Mouse (Mus musculus) limb, embryonic 12.5 days (tissue): Measurements from ENCODE around the gene Tnp1. TPM values are rescaled to one million over a fixed set of nuclear protein-coding genes. Genes with fewer than 3 reads are reported as not detected.

Experiments used
- ATAC-seq: fragments of 200-750 bp; cut with Nextera tagmentation; 2 replicates; pipeline ENCODE4 v1.8.0; 2017; ENCODE audit warnings: low read depth, moderate TSS enrichment; ENCODE audit not compliant: insufficient number of reproducible peaks, insufficient read depth, low FRiP score, low TSS enrichment
- H3K27ac ChIP-seq: fragments of 300-500 bp; sonication (generic); 2 replicates; pipeline ENCODE4 v1.5.1; 2016; ENCODE audit warnings: mild to moderate bottlenecking, moderate library complexity
- H3K27me3 ChIP-seq: fragments of 300-500 bp; sonication (generic); 2 replicates; pipeline ENCODE4 v1.6.1; 2016; ENCODE audit warnings: mild to moderate bottlenecking, moderate library complexity
- H3K36me3 ChIP-seq: fragments of 300-500 bp; sonication (generic); 2 replicates; pipeline ENCODE4 v1.6.1; 2016; ENCODE audit warnings: mild to moderate bottlenecking, moderate library complexity
- H3K4me1 ChIP-seq: fragments of 300-500 bp; sonication (generic); replicated peaks from 2 replicates; pipeline ENCODE4 v1.6.1; 2016
- H3K4me2 ChIP-seq: fragments of 300-500 bp; sonication (generic); 2 replicates; pipeline ENCODE4 v1.6.1; 2016; ENCODE audit warnings: mild to moderate bottlenecking, moderate library complexity
- H3K4me3 ChIP-seq: fragments of 300-500 bp; sonication (generic); replicated peaks from 2 replicates; pipeline ENCODE4 v1.5.1; 2016; ENCODE audit warnings: mild to moderate bottlenecking
- H3K9ac ChIP-seq: fragments of 300-500 bp; sonication (generic); replicated peaks from 2 replicates; pipeline ENCODE4 v1.6.1; 2016; ENCODE audit warnings: mild to moderate bottlenecking, moderate library complexity
- H3K9me3 ChIP-seq: fragments of 300-500 bp; sonication (generic); 2 replicates; pipeline ENCODE4 v1.6.1; 2016; ENCODE audit warnings: mild to moderate bottlenecking, moderate library complexity
- WGBS: fragments of 180-500 bp; shearing (Covaris S2); methylation state at CpG from one replicate; pipeline ENCODE4 v1.1.7; 2016; 5-methylcytosine and 5-hydroxymethylcytosine counted together
- polyA plus RNA-seq: library from polyadenylated mRNA; unstranded; fragments of >200 nt; fragmentation: Nextera tagmentation; extraction: Ambion mirVana; gene quantifications from 2 replicates; pipeline ENCODE4 v1.2.1, GENCODE M21; 2016

The Tnp1 gene
- polyA plus RNA-seq = not detected in 2 replicates

DNA sequence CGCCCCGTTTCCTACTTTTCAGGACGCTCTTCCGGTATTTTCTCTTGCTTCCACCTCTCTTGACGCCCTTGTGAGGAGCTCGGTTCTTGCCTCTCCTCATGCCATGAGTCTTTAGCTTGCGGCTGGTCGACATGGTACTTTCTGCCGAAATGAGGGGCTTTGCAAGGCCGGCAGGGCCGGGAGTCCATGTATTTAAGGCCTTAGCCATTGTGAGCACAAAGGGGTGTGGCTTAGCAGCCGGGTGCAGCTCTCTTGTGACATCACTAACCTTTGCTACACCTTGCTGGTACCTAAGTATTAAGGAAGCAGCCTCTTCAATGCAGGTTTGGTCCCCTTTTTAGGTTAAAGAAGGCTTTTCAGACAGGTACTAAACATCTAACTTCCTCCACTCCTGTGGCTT is at the start of gene Tnp1:
Tnp1 (minus strand) TSS at position 179 of the 400 bp plus-strand sequence.
- ATAC-seq = no peak

GRCm38 (mm10) chr1:73064336-73064735 is 48.6 kb upstream of the Tnp1 start:
- Histone ChIP-seq H3K4me3 (no peak overlapping the region), H3K4me2 (no peak overlapping the region), H3K4me1 (peaks cover 16% of the 10 kb centered on the region), H3K9me3 (no peaks in the 10 kb centered on the region), H3K27me3 (no peaks in the 10 kb centered on the region), H3K36me3 (no peaks in the 10 kb centered on the region), H3K27ac (no peak overlapping the region), H3K9ac (no peak overlapping the region)
- ATAC-seq = no peak
- WGBS = 67% methylated on average over 3 of the region's 3 CpGs

More for the DNA sequence above, at the start of gene Tnp1:
- no peak within 1 kb of the TSS for H3K4me2 ChIP-seq
- 91% methylated on average over 12 of the region's 12 CpGs for WGBS
- H3K9me3 ChIP-seq = no peaks in the 10 kb centered on the region
- no peaks in the 10 kb centered on the region for H3K36me3 ChIP-seq
- no peak within 1 kb of the TSS for H3K4me3 ChIP-seq
- H3K9ac ChIP-seq = no peak within 1 kb of the TSS
- no peaks in the 10 kb centered on the region for H3K4me1 ChIP-seq
- H3K27me3 ChIP-seq = no peaks in the 10 kb centered on the region
- H3K27ac ChIP-seq = no peak within 1 kb of the TSS

DNA sequence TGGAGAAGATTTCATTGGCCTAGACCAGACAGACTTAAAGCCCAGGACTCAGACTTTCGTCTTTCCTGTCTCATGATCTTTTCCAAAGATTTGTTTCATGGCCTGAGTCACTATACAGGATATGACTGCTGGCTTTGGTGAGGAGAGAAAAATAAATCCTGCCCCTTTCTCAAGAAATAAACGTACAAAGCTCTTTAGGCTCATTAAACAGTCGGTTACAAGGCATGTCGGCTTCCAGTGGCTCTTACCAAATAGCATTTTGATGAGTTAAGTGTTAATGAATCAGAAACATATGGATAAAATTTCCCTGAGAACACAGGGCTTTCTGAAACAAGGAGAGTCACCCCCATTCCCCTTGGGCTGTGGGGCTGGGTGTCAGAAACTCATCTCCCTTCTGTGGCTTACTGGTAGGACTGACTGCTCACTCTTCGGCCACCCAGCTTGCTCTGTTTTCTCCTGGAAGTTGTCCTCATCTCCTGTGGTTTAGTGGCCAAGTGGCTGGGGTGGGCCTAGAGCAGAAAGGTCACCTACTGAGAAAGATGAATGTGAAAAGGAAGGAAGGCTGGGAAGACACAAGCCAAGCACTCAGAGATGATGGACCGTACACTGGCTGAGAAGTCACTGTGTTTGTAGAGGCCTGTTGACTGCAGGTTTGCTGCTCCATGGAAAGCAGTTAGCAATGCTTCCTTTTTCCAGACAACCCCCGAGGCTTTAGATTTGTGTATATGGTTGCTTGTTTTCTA is 46.0 kb upstream of the Tnp1 start:
- Histone ChIP-seq H3K9me3 (no peaks in the 10 kb centered on the region), H3K4me3 (no peak overlapping the region), H3K36me3 (no peaks in the 10 kb centered on the region), H3K4me1 (peaks cover 14% of the 10 kb centered on the region), H3K27me3 (no peaks in the 10 kb centered on the region), H3K27ac (0 out of 2 replicates have a peak overlapping the region, but pooled peaks have one; percentile 3), H3K9ac (no peak overlapping the region), H3K4me2 (no peak overlapping the region)
- ATAC-seq = no peak
- WGBS = 42% methylated on average over 7 of the region's 7 CpGs

- Histone ChIP-seq H3K4me3 (no peak overlapping the region), H3K27ac (no peak overlapping the region), H3K4me2 (no peak overlapping the region), H3K4me1 (peaks cover 21% of the 10 kb centered on the region), H3K9me3 (no peaks in the 10 kb centered on the region), H3K27me3 (no peaks in the 10 kb centered on the region), H3K36me3 (no peaks in the 10 kb centered on the region), H3K9ac (no peak overlapping the region)
- WGBS = 31% methylated on average over 3 of the region's 3 CpGs
- no peak for ATAC-seq
These were observed 44.6 kb upstream of the Tnp1 start for GRCm38 (mm10) chr1:73060271-73060670.

DNA sequence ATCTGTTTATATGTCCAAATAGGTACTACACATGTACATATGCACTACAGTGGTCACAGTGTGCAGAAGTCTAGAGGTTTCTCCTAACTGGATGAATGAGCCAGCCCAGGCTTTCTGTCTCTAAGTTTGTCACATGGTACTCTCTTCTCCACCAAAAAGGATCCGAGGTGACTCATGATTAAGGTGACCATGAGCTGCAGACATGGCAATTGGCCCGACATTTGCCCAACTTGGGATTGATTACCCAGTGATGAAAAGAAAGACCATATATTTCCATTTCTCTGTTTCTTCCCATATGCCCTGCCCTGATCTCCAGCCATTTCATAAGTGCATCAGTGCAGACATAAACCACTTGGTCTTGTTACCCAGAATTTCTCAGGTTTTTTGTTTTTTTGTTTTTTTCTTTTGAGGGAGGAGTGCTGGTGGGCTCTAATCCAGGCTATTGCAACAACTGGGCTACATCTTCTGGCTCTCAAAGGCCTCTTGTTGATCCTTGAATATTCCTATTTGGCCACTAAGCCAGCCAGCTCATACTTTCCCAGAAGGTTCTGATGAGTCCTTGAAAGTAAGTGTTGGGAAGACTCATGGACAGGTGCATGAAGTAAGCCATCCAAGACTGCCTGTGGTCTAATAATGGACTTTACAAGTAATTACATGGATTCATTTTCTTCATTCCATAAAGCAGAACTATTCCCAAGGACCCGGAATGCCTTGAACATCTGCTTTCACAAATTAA is 40.7 kb upstream of the Tnp1 start:
- Histone ChIP-seq H3K27me3 (no peaks in the 10 kb centered on the region), H3K4me3 (no peak overlapping the region), H3K4me2 (no peak overlapping the region), H3K36me3 (no peaks in the 10 kb centered on the region), H3K4me1 (peaks cover 33% of the 10 kb centered on the region), H3K9me3 (no peaks in the 10 kb centered on the region), H3K27ac (no peak overlapping the region), H3K9ac (no peak overlapping the region)
- no peak for ATAC-seq
- WGBS = 74% methylated on average over 3 of the region's 3 CpGs

- Histone ChIP-seq H3K4me2 (no peak overlapping the region), H3K27me3 (no peaks in the 10 kb centered on the region), H3K36me3 (no peaks in the 10 kb centered on the region), H3K9me3 (no peaks in the 10 kb centered on the region), H3K4me3 (no peak overlapping the region), H3K9ac (no peak overlapping the region), H3K4me1 (peaks cover 27% of the 10 kb centered on the region), H3K27ac (no peak overlapping the region)
- no peak for ATAC-seq
- WGBS = 31% methylated on average over 3 of the region's 3 CpGs
These were observed 40.1 kb upstream of the Tnp1 start for GRCm38 (mm10) chr1:73055820-73056219.

- Histone ChIP-seq H3K27ac (no peak overlapping the region), H3K4me1 (peaks cover 26% of the 10 kb centered on the region), H3K36me3 (no peaks in the 10 kb centered on the region), H3K27me3 (no peaks in the 10 kb centered on the region), H3K9ac (no peak overlapping the region), H3K9me3 (no peaks in the 10 kb centered on the region), H3K4me3 (no peak overlapping the region), H3K4me2 (no peak overlapping the region)
- ATAC-seq = no peak
- WGBS = 79% methylated on average over 6 of the region's 6 CpGs
These were observed 39.5 kb upstream of the Tnp1 start for GRCm38 (mm10) chr1:73055206-73055605.

DNA sequence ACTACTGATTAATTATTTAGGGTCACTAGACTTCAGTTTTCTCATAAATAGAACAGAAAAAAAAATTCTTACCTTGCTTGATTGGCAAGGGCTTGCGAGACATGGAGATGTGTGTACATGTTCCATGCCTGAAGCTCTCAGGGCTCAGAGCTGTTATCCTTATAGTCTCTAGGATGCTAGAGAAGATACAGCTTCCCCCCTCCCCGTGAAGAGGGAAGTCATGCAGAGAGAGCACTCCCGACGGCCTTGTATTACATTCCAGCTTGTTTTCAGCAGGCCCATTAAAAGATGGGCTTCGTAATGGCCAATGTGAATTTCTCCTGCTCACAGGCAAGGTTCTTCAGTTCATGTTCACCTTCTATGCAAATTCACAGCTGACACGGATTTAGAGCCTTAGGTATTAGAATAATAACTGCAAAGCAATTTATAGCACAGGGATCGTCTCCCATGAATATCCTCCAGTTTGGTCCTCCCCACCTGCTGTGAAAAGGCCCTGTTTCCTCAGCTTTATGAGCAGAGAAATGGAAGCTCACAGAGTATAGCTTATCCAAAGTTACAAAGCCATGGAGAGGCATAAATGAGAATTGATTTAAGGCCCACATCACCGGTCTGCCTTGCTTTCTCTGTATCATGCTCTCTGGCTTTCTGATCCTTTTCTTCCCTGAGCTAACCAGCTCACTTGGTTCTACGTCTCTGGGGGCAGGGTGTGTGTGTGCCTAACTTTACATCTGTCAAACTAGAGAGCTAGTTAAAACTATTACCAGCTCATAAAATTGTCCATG is 38.0 kb upstream of the Tnp1 start:
- H3K36me3 ChIP-seq = no peaks in the 10 kb centered on the region
- H3K27me3 ChIP-seq = no peaks in the 10 kb centered on the region
- no peak overlapping the region for H3K27ac ChIP-seq
- H3K9me3 ChIP-seq = no peaks in the 10 kb centered on the region
- no peak for ATAC-seq
- no peak overlapping the region for H3K9ac ChIP-seq
- 19% methylated on average over 9 of the region's 9 CpGs for WGBS
- H3K4me1 ChIP-seq = peaks cover 26% of the 10 kb centered on the region
- no peak overlapping the region for H3K4me2 ChIP-seq
- H3K4me3 ChIP-seq = no peak overlapping the region

GRCm38 (mm10) chr1:73046896-73047672 is 31.4 kb upstream of the Tnp1 start:
- no peaks in the 10 kb centered on the region for H3K27me3 ChIP-seq
- no peak overlapping the region for H3K27ac ChIP-seq
- no peak overlapping the region for H3K4me3 ChIP-seq
- H3K36me3 ChIP-seq = no peaks in the 10 kb centered on the region
- no peak overlapping the region for H3K9ac ChIP-seq
- 86% methylated on average over 5 of the region's 6 CpGs for WGBS
- no peaks in the 10 kb centered on the region for H3K9me3 ChIP-seq
- H3K4me2 ChIP-seq = no peak overlapping the region
- 0 out of 2 replicates have a peak, but pooled peaks cover 7% of the 10 kb centered on the region for H3K4me1 ChIP-seq
- ATAC-seq = no peak

- 12% methylated on average over 9 of the region's 9 CpGs for WGBS
These were observed 30.4 kb upstream of the Tnp1 start for GRCm38 (mm10) chr1:73045948-73046685.

More at GRCm38 (mm10) chr1:73045948-73046685, 30.4 kb upstream of the Tnp1 start:
- Histone ChIP-seq H3K27me3 (no peaks in the 10 kb centered on the region), H3K4me2 (no peak overlapping the region), H3K36me3 (no peaks in the 10 kb centered on the region), H3K4me3 (no peak overlapping the region), H3K4me1 (0 out of 2 replicates have a peak, but pooled peaks cover 7% of the 10 kb centered on the region), H3K9ac (no peak overlapping the region), H3K9me3 (no peaks in the 10 kb centered on the region), H3K27ac (peak overlapping the region; percentile 51)
- no peak for ATAC-seq
